Mouse (Mus musculus): ENCODE measurements at regions not wholly inside any gene's neighbourhood (a gene's known extent, or its start where the extent isn't known, plus 50 kb on each side); places are given as distances from the start of the nearest gene placed in this dataset.

GRCm38 (mm10) chr3:150416447-150416846 lies 1021.2 kb upstream of the Adgrl4 start:
- TF ChIP-seq CTCF (IDR thresholded peaks at IDR 0.05; ENCODE audit: low read depth, low read length) = no peak
- TF ChIP-seq POLR2A (IDR thresholded peaks at IDR 0.05; ENCODE audit: extremely low read depth, insufficient read depth, low read length) = no peak
